In the genomic region with DNA sequence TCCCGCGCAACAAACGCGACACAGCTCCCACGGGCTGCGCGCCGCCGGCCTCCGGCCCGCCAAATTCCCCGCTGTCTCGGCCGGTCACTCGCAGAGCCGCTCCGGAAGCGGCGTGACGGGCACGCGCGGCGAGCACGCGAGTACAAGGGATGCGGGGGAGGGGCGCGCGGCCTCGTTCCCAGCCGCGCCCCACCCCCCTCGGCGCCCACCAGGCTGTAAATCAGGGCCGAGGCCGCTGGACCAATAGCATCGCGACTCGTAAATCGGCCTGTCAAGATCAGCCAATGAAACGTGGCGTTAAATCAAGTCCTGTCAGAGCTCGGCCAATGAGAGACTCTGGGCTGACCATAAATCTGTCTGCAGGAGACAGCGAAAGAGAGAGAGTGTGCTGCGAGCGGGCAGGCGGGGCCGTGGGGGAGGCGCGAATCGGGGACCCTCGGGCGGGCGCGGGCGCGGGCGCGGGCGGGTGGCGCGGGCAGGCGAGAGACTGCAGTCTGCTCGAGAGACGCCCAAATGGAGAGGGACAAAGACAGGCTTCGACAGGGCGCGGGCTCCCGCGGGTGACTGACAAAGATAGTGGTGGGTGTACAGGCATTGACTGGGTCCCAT, we compare ENCODE assay signal across 8 mouse cellular contexts. TPM values are rescaled to one million over a fixed set of nuclear protein-coding genes. Genes with fewer than 3 reads are reported as not detected.
DNase-seq lines count a peak whose midpoint lies in the region; ATAC-seq lines count a peak whose summit lies in the region.

No protein-coding gene starts in this region.

- peak; percentile 92 for DNase-seq in CD4-positive helper T cell, adult 2 months (ENCODE audit: low read depth, low spot score)
- DNase-seq in brain, embryonic 18.5 days (ENCODE audit: low read depth, low spot score): peak; percentile 99
- DNase-seq in fat pad, adult 2 months (ENCODE audit: extremely low read depth, low read depth, low spot score): peak; percentile 89
- peak; percentile 99 for DNase-seq in kidney, postnatal 10 days
- peak; percentile 82 to 86 for DNase-seq in natural killer cell, adult 2 months (ENCODE audit: low spot score in 2 of 2)

- peaks cover 19% of the 10 kb centered on the region for H3K27me3 ChIP-seq in heart, embryonic 13.5 days (replicated peaks)
- peaks cover 69% of the 10 kb centered on the region for H3K27me3 ChIP-seq in liver, embryonic 12.5 days (replicated peaks)
- H3K27me3 ChIP-seq in stomach, embryonic 15.5 days (replicated peaks): no peaks in the 10 kb centered on the region

- H3K9ac ChIP-seq in heart, embryonic 13.5 days: peak overlapping the region; percentile 90
- H3K9ac ChIP-seq in liver, embryonic 12.5 days: peak overlapping the region; percentile 51
- H3K9ac ChIP-seq in stomach, embryonic 15.5 days: peak overlapping the region; percentile 37; the same call in 1 of the 2 replicates

- H3K27ac ChIP-seq in heart, embryonic 13.5 days (replicated peaks): peak overlapping the region; percentile 92
- peak overlapping the region; percentile 77 for H3K27ac ChIP-seq in liver, embryonic 12.5 days
- H3K27ac ChIP-seq in stomach, embryonic 15.5 days: peak overlapping the region; percentile 97

- peaks cover 75% of the 10 kb centered on the region for H3K4me1 ChIP-seq in heart, embryonic 13.5 days
- peaks cover 87% of the 10 kb centered on the region for H3K4me1 ChIP-seq in liver, embryonic 12.5 days
- peaks cover 70% of the 10 kb centered on the region for H3K4me1 ChIP-seq in stomach, embryonic 15.5 days

- peak overlapping the region; percentile 63 for H3K4me3 ChIP-seq in heart, embryonic 13.5 days
- peak overlapping the region; percentile 61 for H3K4me3 ChIP-seq in liver, embryonic 12.5 days
- H3K4me3 ChIP-seq in stomach, embryonic 15.5 days (replicated peaks): peak overlapping the region; percentile 42

- peak overlapping the region; percentile 88 for H3K4me2 ChIP-seq in heart, embryonic 13.5 days
- peak overlapping the region; percentile 98 for H3K4me2 ChIP-seq in liver, embryonic 12.5 days
- peak overlapping the region; percentile 80 for H3K4me2 ChIP-seq in stomach, embryonic 15.5 days

- no peaks in the 10 kb centered on the region for H3K9me3 ChIP-seq in heart, embryonic 13.5 days
- no peaks in the 10 kb centered on the region for H3K9me3 ChIP-seq in liver, embryonic 12.5 days (replicated peaks)
- H3K9me3 ChIP-seq in stomach, embryonic 15.5 days: no peaks in the 10 kb centered on the region

- no peaks in the 10 kb centered on the region for H3K36me3 ChIP-seq in heart, embryonic 13.5 days
- H3K36me3 ChIP-seq in liver, embryonic 12.5 days: peaks cover 2% of the 10 kb centered on the region
- H3K36me3 ChIP-seq in stomach, embryonic 15.5 days: no peaks in the 10 kb centered on the region

- under 1% methylated on average over 67 of the region's 71 CpGs for WGBS in heart, embryonic 13.5 days
- under 1% methylated on average over 62 of the region's 71 CpGs for WGBS in liver, embryonic 12.5 days (ENCODE audit: insufficient replicate concordance)
- under 1% methylated on average over 62 of the region's 71 CpGs for WGBS in stomach, embryonic 15.5 days

- peak; percentile 88 for ATAC-seq in heart, embryonic 13.5 days (ENCODE audit: extremely low read depth, insufficient number of reproducible peaks, low FRiP score, low TSS enrichment)
- ATAC-seq in liver, embryonic 12.5 days: peak; percentile 85
- peak; percentile 92 for ATAC-seq in stomach, embryonic 15.5 days (ENCODE audit: insufficient read depth, low FRiP score, low read depth)

RNA-seq across cellular contexts. Expression of a gene that starts 5.2 kb away (rescaled TPM):
- polyA plus RNA-seq in heart, embryonic 13.5 days (2015; fragmentation: Nextera tagmentation; extraction: Ambion mirVana): 0.28 and 0.36 TPM in 2 replicates
- 0.75 and 0.78 TPM in 2 replicates for polyA plus RNA-seq in liver, embryonic 12.5 days (2016; fragmentation: Nextera tagmentation; extraction: Ambion mirVana)
- polyA plus RNA-seq in stomach, embryonic 15.5 days (2015; fragmentation: Nextera tagmentation; extraction: Ambion mirVana): 0.46 and 0.53 TPM in 2 replicates

RNA-seq across cellular contexts. Expression of a gene that starts 32.7 kb away (rescaled TPM):
- 163 and 178 TPM in 2 replicates for polyA plus RNA-seq in heart, embryonic 13.5 days (2015; fragmentation: Nextera tagmentation; extraction: Ambion mirVana)
- polyA plus RNA-seq in liver, embryonic 12.5 days (2016; fragmentation: Nextera tagmentation; extraction: Ambion mirVana): 246 and 250 TPM in 2 replicates
- 248 and 260 TPM in 2 replicates for polyA plus RNA-seq in stomach, embryonic 15.5 days (2015; fragmentation: Nextera tagmentation; extraction: Ambion mirVana)

RNA-seq across cellular contexts. Expression of a gene that starts 34.7 kb away (rescaled TPM):
- polyA plus RNA-seq in heart, embryonic 13.5 days (2015; fragmentation: Nextera tagmentation; extraction: Ambion mirVana): 8.3 and 8.9 TPM in 2 replicates
- polyA plus RNA-seq in liver, embryonic 12.5 days (2016; fragmentation: Nextera tagmentation; extraction: Ambion mirVana): 7.7 and 8.2 TPM in 2 replicates
- polyA plus RNA-seq in stomach, embryonic 15.5 days (2015; fragmentation: Nextera tagmentation; extraction: Ambion mirVana): 8.2 and 9.3 TPM in 2 replicates

RNA-seq across cellular contexts. Expression of a gene that starts 47.0 kb away (rescaled TPM):
- polyA plus RNA-seq in heart, embryonic 13.5 days (2015; fragmentation: Nextera tagmentation; extraction: Ambion mirVana): 7.2 and 8.2 TPM in 2 replicates
- 168 TPM in 2 replicates for polyA plus RNA-seq in liver, embryonic 12.5 days (2016; fragmentation: Nextera tagmentation; extraction: Ambion mirVana)
- polyA plus RNA-seq in stomach, embryonic 15.5 days (2015; fragmentation: Nextera tagmentation; extraction: Ambion mirVana): 7.8 and 15.9 TPM in 2 replicates

Comparison
In these comparisons a context has a peak if more than half of its experiments do, and no peak if none do; other contexts are left out.
1. Peak in every context shown above with its lines: DNase-seq, ATAC-seq, H3K4me3 ChIP-seq and H3K27ac ChIP-seq.
2. H3K9ac ChIP-seq: peak in every context shown above with its lines; median percentile 90 in heart, embryonic 13.5 days; 51 in liver, embryonic 12.5 days; 37 in stomach, embryonic 15.5 days.